Mouse (Mus musculus) spleen, postnatal 0 days (tissue): ENCODE data around the gene Srd5a2. TPM values are rescaled to one million over a fixed set of nuclear protein-coding genes. Genes with fewer than 3 reads are reported as not detected.

Source experiments
- polyA plus RNA-seq: library from polyadenylated mRNA; unstranded; fragments of >200 nt; fragmentation: Nextera tagmentation; extraction: Ambion mirVana; gene quantifications from 2 replicates; pipeline ENCODE4 v1.2.1, GENCODE M21; 2015

Srd5a2 gene
- not detected in 2 replicates for polyA plus RNA-seq

DNA sequence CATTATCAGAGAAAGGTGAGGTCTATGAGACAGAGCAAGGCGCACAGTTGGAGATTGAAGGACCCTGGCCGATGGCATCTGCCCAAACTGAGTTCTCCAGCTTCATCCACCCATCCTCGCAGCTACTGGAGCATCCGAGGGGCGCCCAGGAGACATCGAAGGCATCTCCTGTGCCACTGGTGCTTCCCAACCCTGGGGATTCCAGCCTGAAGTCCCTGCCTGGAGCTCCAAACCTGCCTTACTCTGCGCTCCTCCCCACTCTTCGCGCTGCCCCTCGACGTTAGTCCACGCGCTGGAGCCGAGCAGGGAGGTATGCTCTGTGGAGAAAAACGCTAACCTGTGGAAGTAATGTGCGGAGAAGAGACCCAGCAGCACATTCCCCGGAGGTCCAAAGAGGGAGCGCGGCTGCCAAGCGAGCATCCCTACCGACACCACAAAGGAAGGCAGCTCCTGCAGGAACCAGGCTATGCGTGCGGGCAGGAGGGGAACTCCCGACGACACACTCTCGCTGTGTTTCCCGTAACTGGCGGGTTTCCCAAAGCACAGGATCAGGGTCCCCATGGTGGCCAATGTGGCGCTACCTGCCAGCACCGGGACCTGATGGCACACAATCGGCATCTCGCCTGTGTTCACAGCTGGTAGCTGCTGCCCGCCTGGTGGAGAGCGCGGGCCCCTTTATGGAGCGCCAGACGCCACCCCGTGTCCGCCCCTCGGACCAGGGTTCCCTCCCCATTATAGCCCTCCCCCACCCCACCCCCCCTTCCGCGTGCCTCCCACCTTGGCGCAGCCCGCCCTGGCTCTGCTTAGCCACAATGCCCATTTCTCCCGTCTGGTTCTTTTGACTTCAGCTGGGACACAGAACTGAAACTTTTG, at the start of gene Srd5a2:
TSS of gene Srd5a2 (minus strand) at position 707 of the 873 bp plus-strand sequence.

Other genes with a start within 250 kb of the Srd5a2 start
- gene Ehd3, start 243.8 kb downstream of the Srd5a2 start, polyA plus RNA-seq = 2.6 and 3.6 TPM in 2 replicates
- 18.9 and 21.6 TPM in 2 replicates for gene Xdh, start 97.7 kb downstream of the Srd5a2 start, polyA plus RNA-seq
- gene Memo1, start 247.6 kb upstream of the Srd5a2 start, polyA plus RNA-seq = 139 and 151 TPM in 2 replicates